Mouse (Mus musculus) liver, postnatal 0 days (tissue): ENCODE measurements at regions not wholly inside any gene's neighbourhood (a gene's known extent, or its start where the extent isn't known, plus 50 kb on each side); places are given as distances from the start of the nearest gene placed in this dataset.

ENCODE experiments used
- CTCF ChIP-seq: sonication (generic); IDR thresholded peaks from 2 replicates; pipeline ENCODE4 v1.5.1; 2016; ENCODE audit warnings: antibody characterized with exemption, low read depth
- EP300 ChIP-seq: IDR thresholded peaks from 2 replicates; pipeline ENCODE4 v1.6.1; 2016; ENCODE audit warnings: antibody characterized with exemption, low read depth, mild to moderate bottlenecking

DNA sequence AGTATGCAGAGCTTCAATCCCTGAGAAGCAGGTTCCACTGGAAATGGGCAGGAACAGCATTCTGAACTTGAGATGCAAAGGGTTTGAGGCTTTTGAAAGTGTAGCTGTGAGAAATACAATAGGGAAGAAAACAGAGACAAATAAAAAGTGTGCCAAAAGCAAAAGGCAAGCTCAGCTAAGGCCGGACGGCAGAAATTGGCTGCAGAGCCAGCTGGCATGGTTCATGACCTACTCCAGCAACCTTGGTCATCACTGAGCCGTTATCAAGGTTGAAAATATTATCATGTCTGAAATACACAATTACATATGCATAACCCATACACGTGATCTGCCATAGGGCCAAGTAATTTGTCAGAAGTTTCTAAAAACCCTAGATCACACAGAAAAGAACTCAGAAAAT, 418.4 kb downstream of the Gtdc1 start:
- TF ChIP-seq CTCF (no peak), EP300 (no peak)
